Mouse (Mus musculus): ENCODE data around the gene Apom.

DNA sequence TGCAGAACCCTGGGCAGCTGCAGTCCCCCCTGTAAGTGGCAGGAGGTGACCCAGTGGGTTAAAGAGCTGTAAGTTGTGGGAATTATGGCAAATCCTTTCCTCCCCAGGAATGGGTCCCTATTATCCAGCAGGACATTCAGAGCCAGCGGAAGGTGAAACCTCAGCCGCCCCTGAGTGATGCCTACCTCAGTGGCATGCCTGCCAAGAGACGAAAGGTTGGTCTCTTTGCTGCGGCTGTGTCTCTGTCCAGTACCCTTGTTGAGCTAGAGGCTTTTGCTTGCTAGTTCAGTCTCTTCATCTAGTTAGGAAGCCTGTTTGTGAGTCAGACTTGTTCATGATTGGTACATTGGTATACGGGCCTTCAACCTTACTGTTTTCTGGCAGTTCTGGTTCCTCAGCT lies 14.3 kb upstream of the Apom start:
- TF ChIP-seq POLR2A (IDR thresholded peaks at IDR 0.05; ENCODE audit: control insufficient read depth, extremely low read depth, insufficient read depth, low read length, poor library complexity) (no peak), CTCF (IDR thresholded peaks at IDR 0.05; ENCODE audit: borderline replicate concordance, control insufficient read depth, extremely low read depth, insufficient read depth, low read length, poor library complexity) (no peak)
